Mouse (Mus musculus): ENCODE data around the gene Gm20908.
"Not testable (repeated sequence)": the region's sequence is repeated elsewhere in the genome, so short reads cannot be mapped to it uniquely, and the experiment has no call there.

The Gm20908 gene

DNA sequence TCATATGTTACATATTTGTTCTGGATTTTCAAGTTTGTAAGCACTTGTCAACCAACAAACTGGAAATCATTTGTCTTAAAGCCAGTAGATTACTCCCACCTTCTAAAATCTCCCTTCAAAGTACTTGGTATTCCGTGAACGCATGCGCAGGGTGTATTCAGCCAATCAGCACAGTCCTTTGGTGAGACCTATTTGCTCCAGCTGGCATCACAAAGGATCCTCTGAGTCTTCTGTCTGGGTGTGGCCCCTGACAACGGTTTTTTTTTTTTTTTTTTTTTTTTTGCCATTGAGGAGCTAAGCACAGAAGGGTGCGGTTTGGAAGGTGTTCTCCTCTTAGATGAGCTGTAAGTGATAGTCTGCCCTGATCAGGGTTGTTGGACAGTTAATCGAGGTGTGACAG is at the start of gene Gm20908:
TSS of gene Gm20908 (plus strand) at position 301 of the 400 bp plus-strand sequence.
- DNase-seq (ENCODE audit: low spot score in 2 of 2): not testable (repeated sequence)
